Mouse (Mus musculus) T-helper 1 cell (primary cell): ENCODE measurements around the gene Tmem211.

Source experiments
- in situ Hi-C: fragments of 300-600 bp; cut with MboI, MseI; formaldehyde crosslinking; loops from one replicate; pipeline ENCODE4 v1.15.1; 2025; ENCODE audit warnings: high pct_unique_total_duplicates

Gene Tmem211

DNA sequence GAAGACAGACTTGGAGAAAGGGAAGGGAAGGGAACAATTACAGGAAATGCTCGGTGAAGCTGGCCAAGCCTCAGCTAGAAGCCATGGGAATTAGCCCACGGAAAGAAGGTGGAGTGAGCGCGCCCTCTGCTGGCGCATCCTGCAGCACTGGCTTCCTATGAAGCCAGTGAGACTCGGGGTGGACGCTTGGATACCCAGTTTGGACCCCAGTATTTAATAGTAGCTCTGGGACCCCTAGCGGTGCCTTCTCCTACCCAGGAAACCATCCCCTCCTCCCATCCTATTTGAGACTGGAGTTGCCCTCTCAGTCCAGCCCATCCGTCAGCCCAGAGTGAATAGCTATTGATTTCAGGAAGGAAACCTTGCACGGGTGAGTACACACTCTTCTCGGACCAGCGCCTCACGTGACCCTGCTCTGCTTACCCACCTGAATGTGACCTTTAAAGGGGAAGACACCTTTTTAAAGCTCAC is at the start of gene Tmem211:
TSS of gene Tmem211 (plus strand) at position 278 of the 471 bp plus-strand sequence.
- in situ Hi-C loops: no loop called here

DNA sequence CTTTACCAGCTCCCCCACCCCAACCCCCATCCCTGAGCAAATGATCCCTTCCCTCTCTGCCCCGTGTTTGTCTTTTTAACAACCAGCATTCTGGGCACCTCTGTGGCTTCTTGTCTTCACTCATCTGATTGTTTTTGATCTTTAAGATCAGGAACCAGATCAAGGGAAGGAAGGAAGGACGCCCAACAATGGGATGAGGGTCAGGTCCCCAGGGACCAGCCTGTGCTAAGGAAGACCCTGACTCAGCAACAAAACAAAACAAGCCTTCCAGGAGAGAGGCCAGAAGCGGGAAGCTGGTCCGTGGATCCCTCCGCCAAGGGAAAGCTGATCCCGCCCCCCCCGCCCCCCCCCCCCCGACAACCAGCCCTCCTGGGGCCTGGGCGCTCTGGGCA is 47.3 kb upstream of the Tmem211 start:
- in situ Hi-C loops: no loop called here

- in situ Hi-C loops: loop anchor here (10.0 kb wide), 1 partner anchor 295 kb away; no protein-coding TSS in a partner anchor
Observed at GRCm38 (mm10) chr5:113179843-113180682, 46.6 kb upstream of the Tmem211 start.

GRCm38 (mm10) chr5:113180755-113181154 is 46.0 kb upstream of the Tmem211 start:
- in situ Hi-C loops: loop anchor here (10.0 kb wide), 1 partner anchor 296 kb away; no protein-coding TSS in a partner anchor

DNA sequence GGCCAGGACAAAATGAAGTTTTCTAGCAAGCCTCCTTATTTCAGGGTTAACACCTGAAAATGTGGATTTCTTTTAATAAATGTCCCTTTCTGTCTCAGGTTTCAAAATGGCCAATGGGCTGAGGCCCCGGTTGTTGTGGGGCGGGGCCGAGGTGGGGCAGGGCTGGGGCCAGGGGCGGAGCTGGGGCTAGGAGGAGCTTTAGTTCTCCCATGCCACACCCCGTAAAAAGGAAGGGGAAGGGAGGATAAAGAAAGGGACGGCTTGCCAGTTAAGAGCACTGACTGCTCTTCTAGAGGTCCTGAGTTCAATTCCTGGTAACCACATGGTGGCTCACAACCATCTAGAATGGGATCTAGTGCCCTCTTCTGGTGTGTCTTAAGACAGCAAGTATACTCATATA is 45.3 kb upstream of the Tmem211 start:
- in situ Hi-C loops: loop anchor here (10.0 kb wide), 1 partner anchor 297 kb away; no protein-coding TSS in a partner anchor

DNA sequence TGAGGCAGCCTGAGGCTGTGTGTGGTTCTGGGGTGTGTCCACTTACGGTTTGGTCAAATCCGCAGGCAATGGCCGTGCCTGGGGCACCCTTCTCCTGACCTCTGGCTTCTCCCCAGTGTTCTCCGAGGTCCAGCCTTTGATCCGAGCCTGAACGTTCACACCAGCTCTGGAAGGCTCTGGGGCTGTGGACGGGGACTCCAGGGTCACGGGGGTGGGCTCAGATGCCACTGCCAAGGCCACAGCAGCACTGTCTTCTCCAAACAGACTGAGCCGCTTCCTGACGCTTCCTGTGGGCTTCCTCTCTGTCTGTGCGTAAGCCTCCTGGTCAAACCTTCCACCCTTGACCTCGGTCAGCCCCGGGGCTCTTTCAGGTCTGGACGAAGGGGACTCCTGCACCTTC is 36.2 kb upstream of the Tmem211 start:
- in situ Hi-C loops: no loop called here

GRCm38 (mm10) chr5:113191901-113192300 is 34.8 kb upstream of the Tmem211 start:
- in situ Hi-C loops: no loop called here

- in situ Hi-C loops: no loop called here
Observed at GRCm38 (mm10) chr5:113193762-113194161, 32.9 kb upstream of the Tmem211 start.

- in situ Hi-C loops: no loop called here
Observed at GRCm38 (mm10) chr5:113195451-113195850, 31.3 kb upstream of the Tmem211 start.

DNA sequence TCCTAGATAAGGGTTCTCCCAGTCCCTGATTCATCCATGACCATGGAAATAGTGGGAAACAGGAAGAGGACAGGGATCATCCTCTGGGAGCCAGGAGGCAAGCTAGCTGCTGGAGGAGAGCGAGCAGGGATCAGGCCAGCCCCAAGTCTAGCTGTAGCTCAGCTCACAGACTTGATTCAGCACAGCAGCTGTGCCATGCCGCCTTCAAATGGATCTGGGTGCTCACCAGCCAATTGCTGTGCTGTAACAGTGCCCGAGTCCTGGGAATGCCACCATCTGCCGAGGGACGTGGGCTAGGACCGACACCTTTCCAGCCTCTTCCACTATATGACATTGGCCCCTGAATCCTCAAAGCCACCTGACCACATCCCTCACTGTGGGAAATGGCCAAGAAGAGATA is 30.8 kb upstream of the Tmem211 start:
- in situ Hi-C loops: no loop called here

GRCm38 (mm10) chr5:113196916-113197794 is 29.6 kb upstream of the Tmem211 start:
- in situ Hi-C loops: no loop called here

- in situ Hi-C loops: no loop called here
Observed at GRCm38 (mm10) chr5:113199126-113199771, 27.5 kb upstream of the Tmem211 start.

- in situ Hi-C loops: no loop called here
Observed at GRCm38 (mm10) chr5:113199772-113200134, 27.0 kb upstream of the Tmem211 start.

DNA sequence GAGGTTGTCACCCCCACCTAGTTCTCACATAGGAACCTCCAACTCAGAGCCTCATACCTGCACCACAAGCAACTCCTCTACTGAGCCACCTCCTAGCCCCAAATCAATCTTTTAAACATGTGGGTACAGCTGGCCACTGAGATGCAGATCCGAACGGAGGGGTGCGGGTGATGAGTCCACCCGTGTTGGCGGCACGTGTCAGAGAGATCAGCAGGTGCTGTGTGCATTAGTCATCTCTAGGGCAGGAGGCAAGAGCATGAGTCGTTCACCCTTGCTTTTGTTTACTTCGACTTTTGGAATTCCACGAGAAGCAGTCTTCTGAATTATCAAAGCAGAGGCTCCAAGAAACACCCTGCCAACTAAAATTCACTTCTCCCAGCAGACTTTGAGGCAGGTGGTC is 22.5 kb upstream of the Tmem211 start:
- in situ Hi-C loops: no loop called here

DNA sequence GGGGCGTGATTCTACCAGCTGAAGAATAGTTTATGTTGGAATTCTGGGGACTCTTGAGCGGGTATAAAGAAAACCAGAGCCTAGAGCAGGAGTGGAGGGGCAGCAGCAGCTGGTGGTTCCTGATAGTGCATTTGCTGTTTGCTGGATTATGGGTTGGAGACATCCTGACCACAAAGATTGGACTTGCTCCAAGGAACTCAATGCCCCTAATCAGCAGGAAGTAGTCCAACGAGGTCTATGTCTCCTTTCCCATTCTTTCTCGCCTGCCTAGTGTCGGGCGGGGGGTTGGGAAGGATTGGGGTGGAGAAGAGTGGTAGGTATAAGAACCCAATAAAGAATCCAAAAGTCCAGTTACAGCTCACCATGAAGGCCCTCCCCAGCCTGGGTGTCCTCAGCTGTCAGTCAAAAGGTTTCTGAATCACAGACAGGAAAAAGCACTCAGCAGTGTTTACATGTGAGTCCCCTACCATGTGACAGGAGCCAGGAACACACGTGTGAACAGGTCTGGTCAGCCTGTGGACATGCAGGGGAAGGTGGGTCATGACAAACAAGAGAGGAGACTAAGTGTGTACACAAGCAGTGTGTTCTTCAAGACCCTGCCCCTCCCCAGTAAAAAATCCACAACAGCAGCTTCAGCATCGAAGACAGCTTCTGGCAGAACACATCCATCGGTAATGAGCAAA is 19.9 kb upstream of the Tmem211 start:
- in situ Hi-C loops: no loop called here

GRCm38 (mm10) chr5:113208048-113208447 is 18.7 kb upstream of the Tmem211 start:
- in situ Hi-C loops: no loop called here

- in situ Hi-C loops: no loop called here
Observed at GRCm38 (mm10) chr5:113208622-113209400, 17.9 kb upstream of the Tmem211 start.

- in situ Hi-C loops: no loop called here
Observed at GRCm38 (mm10) chr5:113209401-113209750, 17.3 kb upstream of the Tmem211 start.

DNA sequence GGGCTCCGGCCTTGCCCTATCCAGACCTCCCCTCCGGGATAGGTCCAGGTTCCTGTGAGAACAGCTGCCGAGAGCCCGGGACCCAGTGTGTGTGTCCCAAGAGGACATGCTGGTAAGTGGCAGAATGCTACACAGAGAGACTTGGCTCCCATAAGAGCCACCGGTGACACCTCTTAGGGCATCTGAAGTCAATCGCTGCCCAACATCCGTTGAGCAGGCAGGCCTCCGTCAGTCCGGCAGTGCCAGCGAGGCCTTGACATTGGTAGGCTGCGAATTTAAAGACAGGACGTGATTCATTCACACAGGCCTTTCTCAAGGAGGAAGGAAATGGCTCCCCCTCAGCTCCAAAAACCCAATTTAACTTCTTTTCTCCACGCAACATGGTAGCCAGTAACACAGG is 16.8 kb upstream of the Tmem211 start:
- in situ Hi-C loops: no loop called here

- in situ Hi-C loops: no loop called here
Observed at GRCm38 (mm10) chr5:113210314-113210713, 16.4 kb upstream of the Tmem211 start.
